In genomic region chr4:133277104-133278026, GRCm38 (mm10) we compare ENCODE assay signal across 8 mouse cellular contexts. TPM values are rescaled to one million over a fixed set of nuclear protein-coding genes. Genes with fewer than 3 reads are reported as not detected.
DNase-seq lines count a peak whose midpoint lies in the region; ATAC-seq lines count a peak whose summit lies in the region.

Tmem222 (minus strand) TSS chr4:133277792.

- peak within 1 kb of the TSS; percentile 93 for H3K27ac ChIP-seq in heart, embryonic 13.5 days (replicated peaks)
- peak within 1 kb of the TSS; percentile 91 for H3K27ac ChIP-seq in liver, embryonic 12.5 days
- H3K27ac ChIP-seq in stomach, embryonic 15.5 days = peak within 1 kb of the TSS; percentile 90

- H3K36me3 ChIP-seq in heart, embryonic 13.5 days = peaks cover 15% of the 10 kb centered on the region; the same call in 1 of the 2 replicates
- H3K36me3 ChIP-seq in liver, embryonic 12.5 days = peaks cover 23% of the 10 kb centered on the region
- no peaks in the 10 kb centered on the region for H3K36me3 ChIP-seq in stomach, embryonic 15.5 days

- no peaks in the 10 kb centered on the region for H3K9me3 ChIP-seq in heart, embryonic 13.5 days
- no peaks in the 10 kb centered on the region for H3K9me3 ChIP-seq in liver, embryonic 12.5 days (replicated peaks)
- H3K9me3 ChIP-seq in stomach, embryonic 15.5 days = no peaks in the 10 kb centered on the region

- peak; percentile 95 for DNase-seq in CD4-positive helper T cell, adult 2 months (ENCODE audit: low read depth, low spot score)
- peak; percentile 90 for DNase-seq in brain, embryonic 18.5 days (ENCODE audit: low read depth, low spot score)
- DNase-seq in kidney, postnatal 10 days = peak; percentile 96
- peak; percentile 93 for DNase-seq in natural killer cell, adult 2 months (ENCODE audit: low spot score in 2 of 2)

- H3K4me3 ChIP-seq in heart, embryonic 13.5 days = peak within 1 kb of the TSS; percentile 94
- H3K4me3 ChIP-seq in liver, embryonic 12.5 days = peak within 1 kb of the TSS; percentile 95
- H3K4me3 ChIP-seq in stomach, embryonic 15.5 days (replicated peaks) = peak within 1 kb of the TSS; percentile 62

- peak within 1 kb of the TSS; percentile 95 for H3K9ac ChIP-seq in heart, embryonic 13.5 days
- peak within 1 kb of the TSS; percentile 90 for H3K9ac ChIP-seq in liver, embryonic 12.5 days
- peak within 1 kb of the TSS; percentile 42 for H3K9ac ChIP-seq in stomach, embryonic 15.5 days

- peak within 1 kb of the TSS; percentile 91 for H3K4me2 ChIP-seq in heart, embryonic 13.5 days
- H3K4me2 ChIP-seq in liver, embryonic 12.5 days = peak within 1 kb of the TSS; percentile 81
- peak within 1 kb of the TSS; percentile 70 for H3K4me2 ChIP-seq in stomach, embryonic 15.5 days

- under 1% methylated on average over 73 of the region's 73 CpGs for WGBS in heart, embryonic 13.5 days
- WGBS in liver, embryonic 12.5 days (ENCODE audit: insufficient replicate concordance) = under 1% methylated on average over 73 of the region's 73 CpGs
- WGBS in stomach, embryonic 15.5 days = under 1% methylated on average over 73 of the region's 73 CpGs

- H3K27me3 ChIP-seq in heart, embryonic 13.5 days (replicated peaks) = no peaks in the 10 kb centered on the region
- H3K27me3 ChIP-seq in liver, embryonic 12.5 days (replicated peaks) = no peaks in the 10 kb centered on the region
- no peaks in the 10 kb centered on the region for H3K27me3 ChIP-seq in stomach, embryonic 15.5 days (replicated peaks)

- peak; percentile 95 for ATAC-seq in erythroid progenitor cell, adult 5-6 weeks (replicated peaks; ENCODE audit: low FRiP score, poor library complexity, severe bottlenecking)
- ATAC-seq in heart, embryonic 13.5 days (ENCODE audit: extremely low read depth, insufficient number of reproducible peaks, low FRiP score, low TSS enrichment) = peak; percentile 77
- ATAC-seq in liver, embryonic 12.5 days = peak; percentile 92
- ATAC-seq in stomach, embryonic 15.5 days (ENCODE audit: insufficient read depth, low FRiP score, low read depth) = peak; percentile 95

- peaks cover 40% of the 10 kb centered on the region for H3K4me1 ChIP-seq in heart, embryonic 13.5 days
- H3K4me1 ChIP-seq in liver, embryonic 12.5 days = peaks cover 46% of the 10 kb centered on the region
- peaks cover 17% of the 10 kb centered on the region for H3K4me1 ChIP-seq in stomach, embryonic 15.5 days

RNA-seq across cellular contexts. Expression of gene Tmem222, which starts in this region (rescaled TPM):
- 5.0 and 10.1 TPM in 2 replicates for total RNA-seq in erythroid progenitor cell, adult 5-6 weeks (2015; ENCODE audit: low replicate concordance)
- 9.8 and 11.3 TPM in 2 replicates for total RNA-seq in erythroid progenitor cell, adult 5-6 weeks (2017; ENCODE audit: low replicate concordance)
- 57.1 and 60.2 TPM in 2 replicates for polyA plus RNA-seq in heart, embryonic 13.5 days (2015; fragmentation: Nextera tagmentation; extraction: Ambion mirVana)
- polyA plus RNA-seq in liver, embryonic 12.5 days (2016; fragmentation: Nextera tagmentation; extraction: Ambion mirVana) = 47.6 and 48.4 TPM in 2 replicates
- polyA plus RNA-seq in stomach, embryonic 15.5 days (2015; fragmentation: Nextera tagmentation; extraction: Ambion mirVana) = 73.6 and 74.2 TPM in 2 replicates

Comparison
In these comparisons a context has a peak if more than half of its experiments do, and no peak if none do; other contexts are left out.
1. Peak in every context shown above with its lines: DNase-seq, ATAC-seq, H3K4me3 ChIP-seq and H3K27ac ChIP-seq.
2. H3K9ac ChIP-seq: peak in every context shown above with its lines; median percentile 95 in heart, embryonic 13.5 days; 90 in liver, embryonic 12.5 days; 42 in stomach, embryonic 15.5 days.